ENCODE assay signal across 18 mouse cellular contexts in genomic region chr2:173247197-173247596, GRCm38 (mm10). TPM values are rescaled to one million over a fixed set of nuclear protein-coding genes. Genes with fewer than 3 reads are reported as not detected.
A peak's percentile ranks its signal among the peaks of the same experiment; 100 is the strongest.
DNase-seq lines count a peak whose midpoint lies in the region; ATAC-seq lines count a peak whose summit lies in the region.
"Had no signal": no experiment of that assay in that cellular context is flagged by ENCODE, and none has a peak within 500 bp of the region (broad histone marks: within the 10 kb centered on the region; RNA-seq: fewer than 3 reads in every experiment).

No protein-coding gene starts in this region.

- no peaks in the 10 kb centered on the region for H3K36me3 ChIP-seq in kidney, embryonic 16.5 days (ENCODE audit: insufficient read depth, low read length)
- H3K36me3 ChIP-seq in neural tube, embryonic 13.5 days, result no peaks in the 10 kb centered on the region
- H3K36me3 ChIP-seq in embryonic facial prominence, embryonic 12.5 days, result no peaks in the 10 kb centered on the region
- H3K36me3 ChIP-seq in limb, embryonic 13.5 days, result 0 out of 2 replicates have a peak, but pooled peaks cover 3% of the 10 kb centered on the region
- H3K36me3 ChIP-seq: hindbrain, embryonic 13.5 days; liver, embryonic 15.5 days; midbrain, embryonic 15.5 days had no signal

- DNase-seq in kidney, postnatal 4 days, result no peak
- no peak for DNase-seq in neural tube, embryonic 10.5 days (ENCODE audit: extremely low spot score, low spot score)
- no peak for DNase-seq in right cerebral cortex, postnatal 14 days
- DNase-seq in retina, postnatal 1 day, result no peak
- DNase-seq: adrenal gland, adult 2 months; cerebellum, postnatal 14 days; heart, adult 2 months; right cerebral cortex, postnatal 25 days; thymus, adult 18-20 months had no signal

- no peak for ATAC-seq in kidney, embryonic 16.5 days (ENCODE audit: low FRiP score, low TSS enrichment)
- ATAC-seq in neural tube, embryonic 13.5 days (ENCODE audit: low read depth), result no peak
- ATAC-seq in embryonic facial prominence, embryonic 12.5 days (ENCODE audit: insufficient number of reproducible peaks, insufficient read depth, low FRiP score, low TSS enrichment), result no peak
- ATAC-seq in limb, embryonic 13.5 days (ENCODE audit: low FRiP score, low read depth), result no peak
- ATAC-seq: midbrain, embryonic 15.5 days had no signal

- no peak overlapping the region for H3K4me3 ChIP-seq in kidney, embryonic 16.5 days (ENCODE audit: low read length)
- H3K4me3 ChIP-seq in neural tube, embryonic 13.5 days, result no peak overlapping the region
- no peak overlapping the region for H3K4me3 ChIP-seq in embryonic facial prominence, embryonic 12.5 days
- no peak overlapping the region for H3K4me3 ChIP-seq in limb, embryonic 13.5 days
- H3K4me3 ChIP-seq: heart, adult 2 months; hindbrain, embryonic 13.5 days; layer of hippocampus, adult 2 months; liver, embryonic 15.5 days; midbrain, embryonic 15.5 days had no signal

- no peak overlapping the region for H3K4me2 ChIP-seq in kidney, embryonic 16.5 days (replicated peaks; ENCODE audit: low read depth, low read length)
- no peak overlapping the region for H3K4me2 ChIP-seq in neural tube, embryonic 13.5 days
- H3K4me2 ChIP-seq in embryonic facial prominence, embryonic 12.5 days (replicated peaks), result no peak overlapping the region
- H3K4me2 ChIP-seq in limb, embryonic 13.5 days (replicated peaks), result no peak overlapping the region
- H3K4me2 ChIP-seq: hindbrain, embryonic 13.5 days; liver, embryonic 15.5 days; midbrain, embryonic 15.5 days had no signal

- H3K4me1 ChIP-seq in kidney, embryonic 16.5 days (ENCODE audit: insufficient read depth, low read length), result peaks cover 80% of the 10 kb centered on the region
- H3K4me1 ChIP-seq in neural tube, embryonic 13.5 days (replicated peaks), result peaks cover 97% of the 10 kb centered on the region
- peaks cover 79% of the 10 kb centered on the region for H3K4me1 ChIP-seq in embryonic facial prominence, embryonic 12.5 days
- H3K4me1 ChIP-seq in limb, embryonic 13.5 days, result peaks cover 95% of the 10 kb centered on the region
- H3K4me1 ChIP-seq: liver, embryonic 15.5 days had no signal

- no peak overlapping the region; the same call in 1 of the 2 replicates for H3K9ac ChIP-seq in kidney, embryonic 16.5 days (replicated peaks; ENCODE audit: low read length)
- H3K9ac ChIP-seq in neural tube, embryonic 13.5 days, result no peak overlapping the region
- H3K9ac ChIP-seq in embryonic facial prominence, embryonic 12.5 days, result no peak overlapping the region
- H3K9ac ChIP-seq in limb, embryonic 13.5 days, result no peak overlapping the region
- H3K9ac ChIP-seq: hindbrain, embryonic 13.5 days; liver, embryonic 15.5 days; midbrain, embryonic 15.5 days had no signal

- no peaks in the 10 kb centered on the region for H3K27me3 ChIP-seq in kidney, embryonic 16.5 days (ENCODE audit: insufficient read depth, low read length)
- H3K27me3 ChIP-seq in neural tube, embryonic 13.5 days, result no peaks in the 10 kb centered on the region
- H3K27me3 ChIP-seq in embryonic facial prominence, embryonic 12.5 days, result no peaks in the 10 kb centered on the region
- no peaks in the 10 kb centered on the region for H3K27me3 ChIP-seq in limb, embryonic 13.5 days
- H3K27me3 ChIP-seq: hindbrain, embryonic 13.5 days; liver, embryonic 15.5 days; midbrain, embryonic 15.5 days had no signal

- peak overlapping the region; percentile 74 for H3K27ac ChIP-seq in kidney, embryonic 16.5 days (ENCODE audit: low read length)
- 0 out of 2 replicates have a peak overlapping the region, but pooled peaks have one; percentile 18 for H3K27ac ChIP-seq in neural tube, embryonic 13.5 days (replicated peaks)
- peak overlapping the region; percentile 5; the same call in 1 of the 2 replicates for H3K27ac ChIP-seq in embryonic facial prominence, embryonic 12.5 days
- 0 out of 2 replicates have a peak overlapping the region, but pooled peaks have one; percentile 15 for H3K27ac ChIP-seq in limb, embryonic 13.5 days
- H3K27ac ChIP-seq: heart, adult 2 months; hindbrain, embryonic 13.5 days; layer of hippocampus, adult 2 months; liver, embryonic 15.5 days; macrophage; midbrain, embryonic 15.5 days had no signal

- H3K9me3 ChIP-seq in kidney, embryonic 16.5 days (ENCODE audit: low read length), result no peaks in the 10 kb centered on the region
- no peaks in the 10 kb centered on the region for H3K9me3 ChIP-seq in neural tube, embryonic 13.5 days
- no peaks in the 10 kb centered on the region for H3K9me3 ChIP-seq in embryonic facial prominence, embryonic 12.5 days
- no peaks in the 10 kb centered on the region for H3K9me3 ChIP-seq in limb, embryonic 13.5 days
- H3K9me3 ChIP-seq: hindbrain, embryonic 13.5 days; liver, embryonic 15.5 days; midbrain, embryonic 15.5 days had no signal

- 47% methylated on average over 2 of the region's 2 CpGs for WGBS in kidney, embryonic 16.5 days
- 34% methylated on average over 2 of the region's 2 CpGs for WGBS in neural tube, embryonic 13.5 days
- 25% methylated on average over 2 of the region's 2 CpGs for WGBS in embryonic facial prominence, embryonic 12.5 days
- 18% methylated on average over 2 of the region's 2 CpGs for WGBS in limb, embryonic 13.5 days

RNA-seq across cellular contexts. Expression of gene Zbp1, which starts 28.5 kb away (rescaled TPM):
- 0.67 TPM in 1 of 2 replicates, not detected in the other for polyA plus RNA-seq in kidney, embryonic 16.5 days (2015; fragmentation: Nextera tagmentation; extraction: Ambion mirVana)
- polyA plus RNA-seq in neural tube, embryonic 13.5 days (2015; fragmentation: Nextera tagmentation; extraction: Ambion mirVana), result 0.22 and 0.40 TPM in 2 replicates
- polyA plus RNA-seq in embryonic facial prominence, embryonic 12.5 days (2016; fragmentation: Nextera tagmentation; extraction: Ambion mirVana), result 0.39 TPM in 1 of 2 replicates, not detected in the other
- polyA plus RNA-seq in limb, embryonic 13.5 days (2015; fragmentation: Nextera tagmentation; extraction: Ambion mirVana), result 0.43 and 0.45 TPM in 2 replicates

RNA-seq across cellular contexts. Expression of gene Pmepa1, which starts 29.1 kb away (rescaled TPM):
- polyA plus RNA-seq in kidney, embryonic 16.5 days (2015; fragmentation: Nextera tagmentation; extraction: Ambion mirVana), result 4.3 and 4.8 TPM in 2 replicates
- 5.2 and 6.0 TPM in 2 replicates for polyA plus RNA-seq in neural tube, embryonic 13.5 days (2015; fragmentation: Nextera tagmentation; extraction: Ambion mirVana)
- 5.8 and 6.7 TPM in 2 replicates for polyA plus RNA-seq in embryonic facial prominence, embryonic 12.5 days (2016; fragmentation: Nextera tagmentation; extraction: Ambion mirVana)
- polyA plus RNA-seq in limb, embryonic 13.5 days (2015; fragmentation: Nextera tagmentation; extraction: Ambion mirVana), result 5.6 and 6.0 TPM in 2 replicates

Comparison
In these comparisons a context has a peak if more than half of its experiments do, and no peak if none do; other contexts are left out.
1. H3K27ac ChIP-seq: peak in every context shown above with its lines; median percentile 74 in kidney, embryonic 16.5 days; 18 in neural tube, embryonic 13.5 days; 15 in limb, embryonic 13.5 days; 5 in embryonic facial prominence, embryonic 12.5 days.